Mouse (Mus musculus) liver, embryonic 13.5 days (tissue): ENCODE data around the gene Wdr63. TPM values are rescaled to one million over a fixed set of nuclear protein-coding genes. Genes with fewer than 3 reads are reported as not detected.

Experiments used
- ATAC-seq: fragments of 200-750 bp; cut with Nextera tagmentation; 2 replicates; pipeline ENCODE4 v1.8.0; 2017; ENCODE audit warnings: low read depth, mild to moderate bottlenecking, moderate number of reproducible peaks, moderate library complexity
- DNase-seq: peaks from one replicate; pipeline ENCODE4 v3.0.0; 2022
- H3K27ac ChIP-seq: fragments of 300-500 bp; sonication (generic); 2 replicates; pipeline ENCODE4 v1.5.1; 2015; ENCODE audit warnings: moderate library complexity, mild to moderate bottlenecking, inconsistent platforms
- H3K27me3 ChIP-seq: fragments of 300-500 bp; sonication (generic); 2 replicates; pipeline ENCODE4 v1.6.1; 2015; ENCODE audit warnings: mild to moderate bottlenecking, inconsistent platforms
- H3K36me3 ChIP-seq: fragments of 300-500 bp; sonication (generic); 2 replicates; pipeline ENCODE4 v1.6.1; 2015; ENCODE audit warnings: mild to moderate bottlenecking, inconsistent platforms
- H3K4me1 ChIP-seq: fragments of 300-500 bp; sonication (generic); replicated peaks from 2 replicates; pipeline ENCODE4 v1.6.1; 2015; ENCODE audit warnings: inconsistent platforms
- H3K4me2 ChIP-seq: fragments of 300-500 bp; sonication (generic); 2 replicates; pipeline ENCODE4 v1.6.1; 2015; ENCODE audit warnings: inconsistent platforms, mild to moderate bottlenecking, moderate library complexity
- H3K4me3 ChIP-seq: fragments of 300-500 bp; sonication (generic); replicated peaks from 2 replicates; pipeline ENCODE4 v1.5.1; 2015; ENCODE audit warnings: mild to moderate bottlenecking, inconsistent platforms
- H3K9ac ChIP-seq: fragments of 300-500 bp; sonication (generic); 2 replicates; pipeline ENCODE4 v1.6.1; 2015; ENCODE audit warnings: mild to moderate bottlenecking, inconsistent platforms
- H3K9me3 ChIP-seq: fragments of 300-500 bp; sonication (generic); replicated peaks from 2 replicates; pipeline ENCODE4 v1.6.1; 2016; ENCODE audit warnings: inconsistent platforms
- WGBS: fragments of 180-500 bp; shearing (Covaris S2); methylation state at CpG from one replicate; pipeline ENCODE4 v1.1.7; 2015; ENCODE audit not compliant: insufficient replicate concordance; 5-methylcytosine and 5-hydroxymethylcytosine counted together
- polyA plus RNA-seq: library from polyadenylated mRNA; unstranded; fragments of >200 nt; fragmentation: Nextera tagmentation; extraction: Ambion mirVana; gene quantifications from 2 replicates; pipeline ENCODE4 v1.2.1, GENCODE M21; 2015

Wdr63 gene
- 0.15 and 0.35 TPM in 2 replicates for polyA plus RNA-seq

- peaks cover 24% of the 10 kb centered on the region for H3K27me3 ChIP-seq
- H3K4me1 ChIP-seq = no peaks in the 10 kb centered on the region
- no peak within 1 kb of the TSS for H3K9ac ChIP-seq
- H3K4me2 ChIP-seq = peak within 1 kb of the TSS; percentile 63
- ATAC-seq (peak; percentile 85), DNase-seq (peak; percentile 17)
- no peak within 1 kb of the TSS for H3K27ac ChIP-seq
- H3K4me3 ChIP-seq = peak within 1 kb of the TSS; percentile 43
- WGBS = 12% methylated on average over 18 of the region's 18 CpGs
- no peaks in the 10 kb centered on the region; the same call in 1 of the 2 replicates for H3K9me3 ChIP-seq
- no peaks in the 10 kb centered on the region for H3K36me3 ChIP-seq
Observed at GRCm38 (mm10) chr3:146107921-146108571, at the start of gene Wdr63. Wdr63 (minus strand) TSS chr3:146108130.

DNA sequence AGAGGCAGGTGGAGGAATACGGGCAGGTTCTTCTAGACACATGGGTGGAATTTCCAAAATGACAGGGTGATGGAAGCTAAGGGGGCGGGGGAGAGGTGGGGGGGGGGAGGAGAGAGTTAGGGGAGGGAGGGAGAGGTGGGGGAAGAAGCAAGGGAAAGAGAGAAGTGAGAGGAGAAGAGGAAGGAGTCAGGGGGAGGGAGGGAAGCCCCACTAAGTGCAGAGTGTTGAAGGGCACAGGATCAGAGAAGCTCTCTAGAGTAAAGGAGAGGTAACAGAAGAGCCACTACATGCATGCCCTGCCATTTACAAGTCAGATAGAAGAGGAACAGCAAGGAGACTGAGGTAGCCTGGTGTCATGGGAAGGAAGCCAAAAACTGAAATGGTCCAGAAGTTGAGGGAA is 48.9 kb upstream of the Wdr63 start:
- WGBS = 48% methylated on average over 2 of the region's 2 CpGs
- Histone ChIP-seq H3K27me3 (0 out of 2 replicates have a peak, but pooled peaks cover 3% of the 10 kb centered on the region), H3K4me3 (no peak overlapping the region), H3K4me1 (peaks cover 15% of the 10 kb centered on the region), H3K27ac (no peak overlapping the region), H3K9me3 (no peaks in the 10 kb centered on the region), H3K4me2 (no peak overlapping the region), H3K36me3 (no peaks in the 10 kb centered on the region), H3K9ac (no peak overlapping the region)
- DNase-seq = no peak
- ATAC-seq = no peak

DNA sequence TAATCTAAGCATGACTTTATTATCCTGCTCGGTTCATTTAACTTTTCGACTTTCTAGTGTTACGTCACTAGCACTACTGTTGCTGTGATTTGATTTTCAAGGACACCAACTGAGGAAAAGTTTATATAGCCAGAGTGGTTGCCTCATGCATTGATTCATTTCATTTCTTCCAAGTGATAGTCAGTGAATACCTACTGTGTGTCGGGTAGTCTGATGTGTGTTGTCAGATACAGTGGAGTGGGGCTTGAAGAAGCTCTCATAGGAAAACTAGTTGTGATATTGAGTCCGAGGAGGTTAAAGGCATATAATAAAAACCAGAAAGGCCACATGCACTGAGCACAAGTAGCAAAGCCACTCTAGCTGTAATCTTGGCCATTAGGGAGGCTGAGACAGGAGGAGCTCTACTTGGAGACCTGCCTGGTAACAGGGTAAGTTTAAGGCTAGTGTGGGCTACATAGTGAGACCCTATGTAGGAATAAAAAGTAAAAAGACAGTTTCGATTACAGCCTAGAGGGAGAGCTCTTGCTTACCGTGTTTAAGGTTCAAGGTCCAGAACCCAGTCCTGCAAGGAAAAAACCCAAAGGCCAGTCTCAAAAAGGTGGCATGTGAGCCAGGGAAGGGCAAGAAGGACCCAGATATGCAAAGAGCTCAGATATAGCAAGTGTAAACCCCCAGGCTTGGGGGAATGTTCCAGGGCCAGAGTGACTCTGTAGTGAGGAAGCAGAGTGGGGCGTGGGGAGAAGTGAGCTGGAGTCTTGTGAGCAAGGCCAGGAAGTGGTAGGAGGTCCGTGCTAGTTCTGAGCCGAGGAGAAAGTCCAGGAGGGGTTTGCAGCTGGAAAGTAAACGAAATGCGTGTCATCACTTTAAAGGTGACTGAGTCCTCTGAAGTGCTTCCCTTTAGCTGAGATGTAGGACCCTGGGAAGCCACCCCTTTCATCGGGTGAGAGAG is 48.0 kb upstream of the Wdr63 start:
- DNase-seq (no peak), ATAC-seq (no peak)
- H3K4me3 ChIP-seq = no peak overlapping the region
- H3K4me1 ChIP-seq = peaks cover 15% of the 10 kb centered on the region
- no peak overlapping the region for H3K9ac ChIP-seq
- no peak overlapping the region for H3K27ac ChIP-seq
- WGBS = 45% methylated on average over 13 of the region's 13 CpGs
- H3K4me2 ChIP-seq = no peak overlapping the region
- peaks cover 9% of the 10 kb centered on the region for H3K27me3 ChIP-seq
- no peaks in the 10 kb centered on the region for H3K36me3 ChIP-seq
- no peaks in the 10 kb centered on the region for H3K9me3 ChIP-seq

GRCm38 (mm10) chr3:146153862-146154611 is 46.1 kb upstream of the Wdr63 start:
- Histone ChIP-seq H3K4me1 (peaks cover 26% of the 10 kb centered on the region), H3K9ac (no peak overlapping the region), H3K27ac (no peak overlapping the region), H3K4me2 (no peak overlapping the region), H3K4me3 (no peak overlapping the region), H3K36me3 (no peaks in the 10 kb centered on the region), H3K27me3 (peaks cover 21% of the 10 kb centered on the region), H3K9me3 (no peaks in the 10 kb centered on the region)
- WGBS = 23% methylated on average over 12 of the region's 12 CpGs
- no peak for ATAC-seq
- DNase-seq = no peak

- Histone ChIP-seq H3K27ac (no peak overlapping the region), H3K36me3 (no peaks in the 10 kb centered on the region), H3K9ac (no peak overlapping the region), H3K4me3 (no peak overlapping the region), H3K4me1 (peaks cover 26% of the 10 kb centered on the region), H3K27me3 (peaks cover 21% of the 10 kb centered on the region), H3K9me3 (no peaks in the 10 kb centered on the region), H3K4me2 (no peak overlapping the region)
- no peak for ATAC-seq
- no peak for DNase-seq
- 65% methylated on average over 2 of the region's 2 CpGs for WGBS
Observed at GRCm38 (mm10) chr3:146152913-146153312, 45.0 kb upstream of the Wdr63 start.

DNA sequence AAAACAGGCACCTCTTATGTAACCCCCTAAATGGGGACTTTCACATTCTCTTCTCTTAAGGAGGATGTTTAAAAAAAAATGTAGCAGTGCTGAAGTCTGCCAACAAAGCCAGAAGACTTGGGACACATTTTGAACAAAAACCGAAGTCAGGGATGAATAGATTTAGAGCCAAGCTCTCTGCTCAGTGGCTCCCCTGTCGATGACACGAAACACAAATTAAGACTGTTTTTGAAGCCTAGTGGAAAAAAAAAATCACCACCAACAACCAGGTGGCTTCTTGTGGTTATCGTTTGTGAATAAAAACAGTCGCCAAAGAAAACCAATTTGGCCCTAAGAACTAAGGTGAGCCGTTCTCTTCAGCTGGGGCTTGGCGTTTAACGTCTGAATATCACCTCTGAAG is 44.4 kb upstream of the Wdr63 start:
- DNase-seq (no peak), ATAC-seq (no peak)
- Histone ChIP-seq H3K9me3 (no peaks in the 10 kb centered on the region), H3K4me2 (no peak overlapping the region), H3K27ac (no peak overlapping the region), H3K9ac (no peak overlapping the region), H3K27me3 (peaks cover 21% of the 10 kb centered on the region), H3K4me1 (peaks cover 26% of the 10 kb centered on the region), H3K4me3 (no peak overlapping the region), H3K36me3 (no peaks in the 10 kb centered on the region)
- WGBS = 74% methylated on average over 8 of the region's 8 CpGs

- no peak overlapping the region for H3K4me3 ChIP-seq
- no peak overlapping the region for H3K9ac ChIP-seq
- no peak for ATAC-seq
- H3K27ac ChIP-seq = no peak overlapping the region
- H3K4me1 ChIP-seq = peaks cover 26% of the 10 kb centered on the region
- WGBS = 70% methylated on average over 8 of the region's 8 CpGs
- peaks cover 21% of the 10 kb centered on the region for H3K27me3 ChIP-seq
- no peaks in the 10 kb centered on the region for H3K36me3 ChIP-seq
- no peak for DNase-seq
- no peaks in the 10 kb centered on the region for H3K9me3 ChIP-seq
- H3K4me2 ChIP-seq = no peak overlapping the region
Observed at GRCm38 (mm10) chr3:146151755-146152154, 43.8 kb upstream of the Wdr63 start.

DNA sequence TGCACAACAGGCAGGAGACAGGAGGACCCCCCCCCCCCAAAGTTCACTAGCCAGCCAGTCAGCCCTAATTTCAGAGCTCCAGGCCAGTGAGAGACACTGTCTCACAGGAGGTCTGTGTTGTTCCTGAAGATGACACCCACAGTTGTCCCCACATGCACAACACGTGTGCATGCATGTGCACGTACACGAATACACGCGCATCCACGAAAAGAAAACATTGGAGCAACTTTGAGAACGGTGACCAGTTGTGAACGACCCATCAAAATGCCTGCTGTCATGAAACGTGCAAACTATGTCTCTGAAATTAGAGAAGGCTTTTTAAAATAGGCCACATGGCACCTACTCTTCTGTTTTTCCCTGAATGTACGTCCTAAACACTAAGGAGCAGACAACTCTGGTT is 43.4 kb upstream of the Wdr63 start:
- H3K27ac ChIP-seq = no peak overlapping the region
- WGBS = 83% methylated on average over 10 of the region's 10 CpGs
- ATAC-seq (no peak), DNase-seq (no peak)
- no peak overlapping the region for H3K4me3 ChIP-seq
- H3K27me3 ChIP-seq = peaks cover 21% of the 10 kb centered on the region
- no peak overlapping the region for H3K9ac ChIP-seq
- H3K36me3 ChIP-seq = no peaks in the 10 kb centered on the region
- H3K4me2 ChIP-seq = peak overlapping the region; percentile 69; the same call in 1 of the 2 replicates
- H3K4me1 ChIP-seq = peaks cover 23% of the 10 kb centered on the region
- H3K9me3 ChIP-seq = no peaks in the 10 kb centered on the region

DNA sequence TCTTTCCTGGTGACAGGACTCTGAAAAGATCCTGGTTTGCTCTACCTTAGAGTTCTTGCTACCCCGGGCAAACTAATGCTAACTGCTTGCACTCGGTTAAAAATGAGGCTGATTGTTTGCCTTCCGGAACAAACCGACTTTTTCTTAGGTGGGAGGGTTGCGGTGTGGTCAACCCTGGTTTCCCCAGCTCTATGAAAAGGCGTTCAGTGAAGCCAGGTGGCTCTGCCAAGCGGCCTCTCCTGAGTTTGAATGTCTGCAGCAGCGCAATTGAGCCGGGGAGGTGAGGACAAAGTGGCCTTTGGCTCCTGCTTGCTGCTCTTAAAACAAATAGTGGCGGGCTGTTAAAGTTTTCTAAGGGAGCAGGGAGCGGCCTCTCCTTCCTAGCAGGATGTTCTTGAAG is 42.6 kb upstream of the Wdr63 start:
- peak overlapping the region; percentile 69 for H3K4me2 ChIP-seq
- peak overlapping the region; percentile 34; the same call in 1 of the 2 replicates for H3K27ac ChIP-seq
- H3K4me3 ChIP-seq = peak overlapping the region; percentile 51
- H3K9me3 ChIP-seq = no peaks in the 10 kb centered on the region
- 19% methylated on average over 11 of the region's 11 CpGs for WGBS
- H3K9ac ChIP-seq = peak overlapping the region; percentile 54; the same call in 1 of the 2 replicates
- no peak for DNase-seq
- no peak for ATAC-seq
- peaks cover 22% of the 10 kb centered on the region for H3K4me1 ChIP-seq
- H3K36me3 ChIP-seq = no peaks in the 10 kb centered on the region
- peaks cover 21% of the 10 kb centered on the region for H3K27me3 ChIP-seq

DNA sequence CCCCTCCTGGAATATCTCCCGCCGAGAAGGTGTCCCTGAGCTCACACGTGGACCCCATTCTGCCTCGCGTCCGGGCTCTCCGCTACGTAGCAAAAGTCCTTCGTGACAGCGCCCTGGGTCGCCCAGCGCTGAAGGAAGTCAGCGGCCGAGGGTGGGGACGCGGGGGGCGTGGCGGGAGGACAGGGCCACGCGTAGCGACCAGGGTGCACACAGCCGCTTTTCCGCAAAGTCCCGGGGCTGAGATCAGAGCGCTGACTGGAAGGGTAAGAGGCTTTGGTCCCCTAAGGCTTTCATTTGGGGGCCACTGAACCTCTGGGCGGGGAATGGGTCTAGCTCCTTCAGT is 42.1 kb upstream of the Wdr63 start:
- H3K9ac ChIP-seq = peak overlapping the region; percentile 54; the same call in 1 of the 2 replicates
- peaks cover 22% of the 10 kb centered on the region for H3K4me1 ChIP-seq
- H3K4me2 ChIP-seq = peak overlapping the region; percentile 69
- no peaks in the 10 kb centered on the region for H3K9me3 ChIP-seq
- no peaks in the 10 kb centered on the region for H3K36me3 ChIP-seq
- H3K27ac ChIP-seq = peak overlapping the region; percentile 34; the same call in 1 of the 2 replicates
- DNase-seq (no peak), ATAC-seq (peak; percentile 67)
- peaks cover 21% of the 10 kb centered on the region for H3K27me3 ChIP-seq
- H3K4me3 ChIP-seq = peak overlapping the region; percentile 51
- WGBS = 2% methylated on average over 26 of the region's 26 CpGs
